ENCODE assay signal across 25 mouse cellular contexts in the genomic region with DNA sequence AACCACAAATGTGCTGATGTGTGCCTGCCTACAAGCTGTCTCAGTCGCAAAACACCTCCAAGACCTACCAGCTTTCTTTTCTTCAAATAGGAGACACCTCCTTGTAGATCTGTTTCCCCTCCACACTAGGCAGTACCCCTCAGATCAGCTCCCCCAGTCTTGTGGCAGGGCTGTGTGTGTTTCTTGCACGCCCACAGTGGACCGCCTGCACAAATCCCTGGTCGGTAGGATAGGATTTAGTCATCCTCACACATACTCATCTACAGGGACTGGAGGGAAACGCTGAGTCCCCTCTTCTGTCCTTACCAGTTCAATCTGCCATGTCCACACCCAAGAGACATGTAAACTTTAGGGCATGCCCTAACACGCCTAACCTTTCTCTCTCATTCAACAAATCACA.
"Had no signal": no experiment of that assay in that cellular context is flagged by ENCODE, and none has a peak within 500 bp of the region (broad histone marks: within the 10 kb centered on the region; RNA-seq: fewer than 3 reads in every experiment).

No protein-coding gene starts in this region.

- H3K27ac ChIP-seq: gastrocnemius, adult 2 months; heart, embryonic 13.5 days; heart, embryonic 15.5 days; hindbrain, embryonic 13.5 days; hindbrain, embryonic 15.5 days; hindbrain, postnatal 0 days; kidney, embryonic 15.5 days; kidney, postnatal 0 days; limb, embryonic 13.5 days; limb, embryonic 15.5 days; liver, embryonic 12.5 days had no signal

- H3K9ac ChIP-seq: heart, embryonic 13.5 days; heart, embryonic 15.5 days; hindbrain, embryonic 13.5 days; hindbrain, embryonic 15.5 days; kidney, embryonic 15.5 days; limb, embryonic 13.5 days; limb, embryonic 15.5 days; liver, embryonic 12.5 days had no signal

- ATAC-seq: hindbrain, postnatal 0 days; intestine, embryonic 16.5 days; liver, embryonic 12.5 days had no signal

- H3K9me3 ChIP-seq: heart, embryonic 13.5 days; heart, embryonic 15.5 days; hindbrain, embryonic 13.5 days; hindbrain, embryonic 15.5 days; kidney, embryonic 15.5 days; limb, embryonic 13.5 days; limb, embryonic 15.5 days; liver, embryonic 12.5 days had no signal

- H3K4me3 ChIP-seq: gastrocnemius, adult 2 months; heart, embryonic 13.5 days; heart, embryonic 15.5 days; hindbrain, embryonic 13.5 days; hindbrain, embryonic 15.5 days; kidney, embryonic 15.5 days; limb, embryonic 13.5 days; limb, embryonic 15.5 days; liver, embryonic 12.5 days had no signal

- H3K36me3 ChIP-seq: heart, embryonic 13.5 days; heart, embryonic 15.5 days; hindbrain, embryonic 13.5 days; hindbrain, embryonic 15.5 days; kidney, embryonic 15.5 days; limb, embryonic 13.5 days; limb, embryonic 15.5 days; liver, embryonic 12.5 days had no signal

- H3K4me2 ChIP-seq: heart, embryonic 11.5 days; heart, embryonic 13.5 days; heart, embryonic 15.5 days; hindbrain, embryonic 13.5 days; hindbrain, embryonic 15.5 days; kidney, embryonic 15.5 days; limb, embryonic 13.5 days; limb, embryonic 15.5 days; liver, embryonic 12.5 days had no signal

- DNase-seq: gastrocnemius, adult 2 months; gastrocnemius, postnatal 10 days; gastrocnemius, postnatal 25 days; heart, adult 18-20 months; heart, postnatal 14 days; heart, postnatal 36 days; kidney, adult 11 months; kidney, adult 2 months; kidney, adult 9 months; kidney, postnatal 14 days; kidney, postnatal 36 days; layer of hippocampus, adult 9-11 months; layer of hippocampus, postnatal 36 days had no signal

- H3K27me3 ChIP-seq: hindbrain, embryonic 15.5 days had no signal

- H3K4me1 ChIP-seq: heart, embryonic 13.5 days; heart, embryonic 15.5 days; hindbrain, embryonic 15.5 days; kidney, embryonic 15.5 days; liver, embryonic 12.5 days had no signal
